Mouse (Mus musculus) stomach, postnatal 0 days (tissue): ENCODE measurements around the gene Chrd.

Experiments
- CTCF ChIP-seq: IDR thresholded peaks from 2 replicates; pipeline ENCODE4 v1.5.1; 2016; ENCODE audit warnings: antibody characterized with exemption, low read depth, mild to moderate bottlenecking, moderate library complexity
- EP300 ChIP-seq: optimal IDR thresholded peaks from 2 replicates; pipeline ENCODE3; 2016; ENCODE audit warnings: antibody characterized with exemption

DNA sequence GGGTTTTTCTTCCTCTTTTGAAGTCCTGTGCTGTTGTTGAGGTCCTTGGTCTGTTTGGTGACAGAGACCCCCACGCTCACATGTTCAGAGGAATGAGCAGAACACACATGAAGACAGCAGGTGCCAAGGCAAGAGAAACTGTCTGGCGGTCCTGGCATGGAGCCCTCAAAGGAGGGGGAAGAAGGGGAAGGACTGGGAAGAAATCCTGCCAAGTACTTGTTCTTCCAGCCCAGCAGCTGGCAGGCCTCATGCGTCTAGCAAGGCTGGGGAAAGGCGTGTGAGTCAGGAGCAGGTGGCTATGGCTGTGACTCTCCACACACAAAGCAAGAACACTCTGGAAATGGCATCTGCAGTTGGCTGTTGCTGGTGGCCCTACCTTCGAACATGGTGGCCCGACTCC lies 13.7 kb downstream of the Chrd start:
- TF ChIP-seq EP300 (no peak), CTCF (no peak)
